Comparison of ENCODE assay signal across 15 mouse cellular contexts in genomic region chr14:80172799-80173484, GRCm38 (mm10).
A peak's percentile ranks its signal among the peaks of the same experiment; 100 is the strongest.
DNase-seq lines count a peak whose midpoint lies in the region; ATAC-seq and TF ChIP-seq lines count a peak whose summit lies in the region.
"Had no signal": no experiment of that assay in that cellular context is flagged by ENCODE, and none has a peak within 500 bp of the region (broad histone marks: within the 10 kb centered on the region; RNA-seq: fewer than 3 reads in every experiment).

No protein-coding gene starts in this region.

- WGBS in kidney, embryonic 16.5 days = 23% methylated on average over 4 of the region's 4 CpGs
- 35% methylated on average over 4 of the region's 4 CpGs for WGBS in kidney, adult 2 months
- WGBS in forebrain, postnatal 0 days = 21% methylated on average over 4 of the region's 4 CpGs
- WGBS in midbrain, embryonic 15.5 days = 46% methylated on average over 4 of the region's 4 CpGs

- no peak overlapping the region for H3K27ac ChIP-seq in kidney, embryonic 16.5 days (ENCODE audit: low read length)
- no peak overlapping the region for H3K27ac ChIP-seq in kidney, adult 2 months (ENCODE audit: insufficient read depth, low read depth, low read length)
- no peak overlapping the region for H3K27ac ChIP-seq in forebrain, postnatal 0 days (ENCODE audit: low read depth, low read length)
- 0 out of 2 replicates have a peak overlapping the region, but pooled peaks have one; percentile 20 for H3K27ac ChIP-seq in midbrain, embryonic 15.5 days
- H3K27ac ChIP-seq: limb, embryonic 12.5 days; stomach, postnatal 0 days had no signal

- TF ChIP-seq CTCF in kidney, adult 2 months (conservative IDR thresholded peaks at IDR 0.05; ENCODE audit: insufficient read depth, insufficient read length, low read depth, low read length) = no peak
- TF ChIP-seq CTCF in forebrain, postnatal 0 days (IDR thresholded peaks at IDR 0.05; ENCODE audit: low read depth) = no peak

- H3K36me3 ChIP-seq in kidney, embryonic 16.5 days (ENCODE audit: insufficient read depth, low read length) = no peaks in the 10 kb centered on the region
- H3K36me3 ChIP-seq in kidney, adult 2 months (ENCODE audit: control insufficient read depth, insufficient read depth, low read length) = no peaks in the 10 kb centered on the region
- no peaks in the 10 kb centered on the region for H3K36me3 ChIP-seq in forebrain, postnatal 0 days (ENCODE audit: insufficient read depth)
- no peaks in the 10 kb centered on the region for H3K36me3 ChIP-seq in midbrain, embryonic 15.5 days (replicated peaks)
- H3K36me3 ChIP-seq: heart, embryonic 12.5 days; limb, embryonic 12.5 days had no signal

- H3K27me3 ChIP-seq in kidney, embryonic 16.5 days (ENCODE audit: insufficient read depth, low read length) = no peaks in the 10 kb centered on the region
- H3K27me3 ChIP-seq in kidney, adult 2 months (replicated peaks; ENCODE audit: control insufficient read depth, insufficient read depth, low read length) = no peaks in the 10 kb centered on the region; the same call in 1 of the 2 replicates
- H3K27me3 ChIP-seq in forebrain, postnatal 0 days (ENCODE audit: insufficient read depth, low read length) = no peaks in the 10 kb centered on the region
- no peaks in the 10 kb centered on the region for H3K27me3 ChIP-seq in midbrain, embryonic 15.5 days (replicated peaks)
- H3K27me3 ChIP-seq: heart, embryonic 12.5 days; limb, embryonic 12.5 days had no signal

- TF ChIP-seq POLR2A in kidney, adult 2 months (IDR thresholded peaks at IDR 0.05; ENCODE audit: low read depth, low read length) = no peak

- no peak overlapping the region for H3K4me2 ChIP-seq in kidney, embryonic 16.5 days (replicated peaks; ENCODE audit: low read depth, low read length)
- H3K4me2 ChIP-seq in forebrain, postnatal 0 days (ENCODE audit: low read depth) = no peak overlapping the region
- H3K4me2 ChIP-seq in midbrain, embryonic 15.5 days = no peak overlapping the region
- H3K4me2 ChIP-seq: heart, embryonic 12.5 days; limb, embryonic 12.5 days had no signal

- H3K9ac ChIP-seq in kidney, embryonic 16.5 days (replicated peaks; ENCODE audit: low read length) = no peak overlapping the region
- H3K9ac ChIP-seq in forebrain, postnatal 0 days = no peak overlapping the region
- no peak overlapping the region for H3K9ac ChIP-seq in midbrain, embryonic 15.5 days
- H3K9ac ChIP-seq: heart, embryonic 12.5 days; limb, embryonic 12.5 days had no signal

- H3K9me3 ChIP-seq in kidney, embryonic 16.5 days (ENCODE audit: low read length) = no peaks in the 10 kb centered on the region
- no peaks in the 10 kb centered on the region for H3K9me3 ChIP-seq in forebrain, postnatal 0 days (ENCODE audit: low read length)
- H3K9me3 ChIP-seq in midbrain, embryonic 15.5 days = no peaks in the 10 kb centered on the region
- H3K9me3 ChIP-seq: heart, embryonic 12.5 days; limb, embryonic 12.5 days had no signal

- H3K4me3 ChIP-seq in kidney, embryonic 16.5 days (ENCODE audit: low read length) = no peak overlapping the region
- no peak overlapping the region for H3K4me3 ChIP-seq in kidney, adult 2 months (ENCODE audit: insufficient read depth, low read depth, low read length)
- H3K4me3 ChIP-seq in forebrain, postnatal 0 days (ENCODE audit: low read depth, low read length) = no peak overlapping the region
- H3K4me3 ChIP-seq in midbrain, embryonic 15.5 days = no peak overlapping the region
- H3K4me3 ChIP-seq: heart, embryonic 12.5 days; limb, embryonic 12.5 days; myocyte had no signal

- DNase-seq in kidney, adult 2 months = no peak
- DNase-seq in embryo, embryonic 10.5 days (ENCODE audit: low spot score) = peak; percentile 52
- no peak for DNase-seq in forebrain, postnatal 0 days
- no peak for DNase-seq in spleen, postnatal 10 days (ENCODE audit: low spot score in 2 of 2)
- no peak for DNase-seq in adrenal gland, postnatal 14 days
- no peak for DNase-seq in ovary, postnatal 36 days (ENCODE audit: low spot score)
- DNase-seq: B cell, adult 2 months; lung, postnatal 10 days had no signal

- H3K4me1 ChIP-seq in kidney, embryonic 16.5 days (ENCODE audit: insufficient read depth, low read length) = 0 out of 2 replicates have a peak, but pooled peaks cover 5% of the 10 kb centered on the region
- no peaks in the 10 kb centered on the region for H3K4me1 ChIP-seq in kidney, adult 2 months (ENCODE audit: control insufficient read depth, insufficient read depth, low read length)
- H3K4me1 ChIP-seq in forebrain, postnatal 0 days (ENCODE audit: insufficient read depth) = no peaks in the 10 kb centered on the region
- H3K4me1 ChIP-seq in midbrain, embryonic 15.5 days = peaks cover 21% of the 10 kb centered on the region
- H3K4me1 ChIP-seq: heart, embryonic 12.5 days had no signal

- peak; percentile 49; the same call in 1 of the 2 replicates for ATAC-seq in kidney, embryonic 16.5 days (ENCODE audit: low FRiP score, low TSS enrichment)
- 0 out of 2 replicates have a peak, but pooled peaks have one; percentile 18 for ATAC-seq in forebrain, postnatal 0 days
- ATAC-seq in midbrain, embryonic 15.5 days (replicated peaks) = 0 out of 2 replicates have a peak, but pooled peaks have one; percentile 9
- ATAC-seq: inflammation-experienced regulatory T-cells, adult 6 months had no signal
